Comparison of ENCODE assay signal across 8 mouse cellular contexts in genomic region chr16:30475633-30476461, GRCm38 (mm10).
DNase-seq lines count a peak whose midpoint lies in the region; TF ChIP-seq lines count a peak whose summit lies in the region.
"Had no signal": no experiment of that assay in that cellular context is flagged by ENCODE, and none has a peak within 500 bp of the region (broad histone marks: within the 10 kb centered on the region; RNA-seq: fewer than 3 reads in every experiment).

No protein-coding gene starts in this region.

- peak; percentile 49 to 50 for DNase-seq in right cerebral cortex, postnatal 10 days (ENCODE audit: low spot score in 2 of 2)
- DNase-seq in right cerebral cortex, postnatal 25 days = no peak
- DNase-seq in gastrocnemius, adult 8-10 months (ENCODE audit: low spot score in 2 of 2) = peak; percentile 18 to 20
- DNase-seq in layer of hippocampus, adult 2 months (ENCODE audit: low spot score in 2 of 2) = peak; percentile 25 to 30
- DNase-seq in retina, postnatal 7 days (ENCODE audit: low read depth, low spot score) = peak; percentile 11
- DNase-seq in urinary bladder, adult 18-20 months (ENCODE audit: low spot score in 2 of 2) = no peak
- no peak for DNase-seq in right cerebral cortex, postnatal 36 days (ENCODE audit: low spot score in 2 of 2)
- DNase-seq: liver, embryonic 13.5 days had no signal

- no peak overlapping the region for H3K4me3 ChIP-seq in layer of hippocampus, adult 2 months
- H3K4me3 ChIP-seq: liver, embryonic 13.5 days had no signal

- TF ChIP-seq CTCF in layer of hippocampus, adult 2 months (conservative IDR thresholded peaks at IDR 0.05) = peak; percentile 33; the same call in 1 of the 2 replicates

- peak overlapping the region; percentile 24; the same call in 1 of the 2 replicates for H3K27ac ChIP-seq in layer of hippocampus, adult 2 months
- H3K27ac ChIP-seq: liver, embryonic 13.5 days had no signal

Comparison
In these comparisons a context has a peak if more than half of its experiments do, and no peak if none do; other contexts are left out.
1. DNase-seq: peak in right cerebral cortex, postnatal 10 days (2 of 2), gastrocnemius, adult 8-10 months (2 of 2), layer of hippocampus, adult 2 months (2 of 2) and retina, postnatal 7 days (single experiment); none in right cerebral cortex, postnatal 25 days (single experiment), urinary bladder, adult 18-20 months (0 of 2) and right cerebral cortex, postnatal 36 days (0 of 2).